Mouse (Mus musculus): Measurements from ENCODE around the gene Npnt. TPM values are rescaled to one million over a fixed set of nuclear protein-coding genes. Genes with fewer than 3 reads are reported as not detected.

Gene Npnt
- polyA plus RNA-seq (2014; fragmentation: Illumina TruSeq; extraction: RNeasy Lipid Tissue Mini Kit (QIAGEN cat#74804); ENCODE audit: low read depth, low replicate concordance) = 15.5 TPM

DNA sequence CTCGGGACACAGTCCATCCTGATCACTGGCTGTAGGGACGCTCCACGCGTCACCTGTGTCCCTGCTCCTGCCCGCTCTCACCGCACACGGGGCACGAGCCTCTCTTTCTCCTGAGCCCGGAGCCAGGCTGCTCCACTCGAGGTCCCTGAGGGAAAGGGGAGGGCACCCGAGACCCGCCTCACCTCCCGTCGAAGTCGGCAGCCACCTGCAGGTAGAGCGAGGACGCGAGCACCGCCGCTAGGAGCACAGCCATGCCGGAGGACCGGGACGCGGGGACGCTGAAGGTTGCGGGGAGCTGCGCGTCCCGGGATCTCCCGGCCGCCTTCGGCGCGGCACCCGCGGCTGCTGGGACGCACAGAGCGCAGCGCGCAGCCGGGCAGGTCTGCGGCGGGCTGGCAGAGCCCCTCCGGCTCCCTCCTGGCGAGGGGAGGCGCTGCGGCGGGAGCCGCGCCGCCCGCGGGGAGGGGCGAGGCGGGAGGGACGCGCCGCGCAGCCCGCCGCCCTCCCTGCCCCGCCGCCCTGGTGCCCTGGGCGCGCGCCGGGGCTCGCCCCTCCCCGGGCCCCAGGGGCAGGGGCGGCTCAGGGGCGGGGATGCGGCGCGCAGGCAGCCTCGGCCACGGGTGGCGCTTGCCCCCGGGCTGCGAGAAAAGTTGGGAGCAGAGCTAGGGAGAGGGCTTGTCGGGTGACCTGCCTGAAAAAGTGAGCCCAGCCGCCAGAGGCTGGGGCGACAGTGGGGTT lies at the start of gene Npnt:
Gene Npnt, minus strand, starts transcription at position 501 of the 738 bp plus-strand sequence.

Other genes with a start within 250 kb of the Npnt start
- gene Ints12, start 141.5 kb upstream of the Npnt start, polyA plus RNA-seq (2014; fragmentation: Illumina TruSeq; extraction: RNeasy Lipid Tissue Mini Kit (QIAGEN cat#74804); ENCODE audit: low read depth, low replicate concordance) = 12.0 TPM
- 7.4 TPM for gene Gstcd, start 141.7 kb upstream of the Npnt start, polyA plus RNA-seq (2014; fragmentation: Illumina TruSeq; extraction: RNeasy Lipid Tissue Mini Kit (QIAGEN cat#74804); ENCODE audit: low read depth, low replicate concordance)

Data from adipose tissue, adult 10 weeks (tissue).